Mouse (Mus musculus): ENCODE results near the gene Srsf11. TPM values are rescaled to one million over a fixed set of nuclear protein-coding genes. Genes with fewer than 3 reads are reported as not detected.

Srsf11 gene
- polyA plus RNA-seq, 1 experiment from 2014 or later, result 245 TPM

DNA sequence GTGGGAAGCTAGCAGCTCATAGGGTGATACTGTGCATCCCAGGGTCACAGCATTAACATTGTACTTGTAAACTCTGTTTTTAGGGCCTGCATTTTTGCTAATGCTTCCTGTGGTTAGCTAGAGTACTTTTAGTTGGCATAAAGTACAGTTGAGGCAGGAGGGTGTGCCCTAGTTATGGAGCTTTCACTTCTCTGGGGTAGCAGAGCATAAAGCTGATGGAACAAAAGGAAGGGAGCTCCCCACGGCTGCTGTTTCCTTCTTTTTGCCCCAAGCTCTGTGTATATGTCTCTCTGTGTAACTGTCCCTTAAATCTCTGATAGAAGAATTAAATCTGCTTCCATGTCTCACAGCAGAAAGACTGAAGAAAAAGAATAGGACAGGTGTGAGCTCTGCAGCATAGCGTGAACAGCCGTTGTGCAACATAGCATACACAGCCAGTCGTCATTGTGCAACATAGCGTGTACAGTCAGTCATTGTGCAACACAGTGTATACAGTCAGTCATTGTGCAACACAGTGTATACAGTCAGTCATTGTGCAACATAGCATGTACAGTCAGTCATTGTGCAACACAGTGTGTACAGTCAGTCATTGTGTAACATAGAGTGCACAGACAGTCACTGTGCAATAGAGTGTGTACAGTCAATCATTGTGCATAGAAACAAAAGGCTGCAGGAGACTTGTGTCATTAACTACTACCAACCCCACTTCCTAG, 25.5 kb upstream of the Srsf11 start:
- Histone ChIP-seq H3K4me1 (replicated peaks; ENCODE audit: control insufficient read depth, insufficient read depth, low read length) (no peaks in the 10 kb centered on the region), H3K36me3 (ENCODE audit: control insufficient read depth, insufficient read depth, low read length) (peaks cover 5% of the 10 kb centered on the region), H3K27ac (ENCODE audit: low read length) (no peak overlapping the region), H3K9ac (ENCODE audit: low read length) (no peak overlapping the region), H3K27me3 (ENCODE audit: control insufficient read depth, insufficient read depth, low read depth, low read length) (no peaks in the 10 kb centered on the region), H3K4me2 (ENCODE audit: low read depth, low read length) (no peak overlapping the region), H3K4me3 (ENCODE audit: low read length) (no peak overlapping the region), H3K9me3 (ENCODE audit: control insufficient read depth, low read length) (no peaks in the 10 kb centered on the region)
- WGBS, result 82% methylated on average over 5 of the region's 5 CpGs
- ATAC-seq (ENCODE audit: low read depth), result peak; percentile 47

DNA sequence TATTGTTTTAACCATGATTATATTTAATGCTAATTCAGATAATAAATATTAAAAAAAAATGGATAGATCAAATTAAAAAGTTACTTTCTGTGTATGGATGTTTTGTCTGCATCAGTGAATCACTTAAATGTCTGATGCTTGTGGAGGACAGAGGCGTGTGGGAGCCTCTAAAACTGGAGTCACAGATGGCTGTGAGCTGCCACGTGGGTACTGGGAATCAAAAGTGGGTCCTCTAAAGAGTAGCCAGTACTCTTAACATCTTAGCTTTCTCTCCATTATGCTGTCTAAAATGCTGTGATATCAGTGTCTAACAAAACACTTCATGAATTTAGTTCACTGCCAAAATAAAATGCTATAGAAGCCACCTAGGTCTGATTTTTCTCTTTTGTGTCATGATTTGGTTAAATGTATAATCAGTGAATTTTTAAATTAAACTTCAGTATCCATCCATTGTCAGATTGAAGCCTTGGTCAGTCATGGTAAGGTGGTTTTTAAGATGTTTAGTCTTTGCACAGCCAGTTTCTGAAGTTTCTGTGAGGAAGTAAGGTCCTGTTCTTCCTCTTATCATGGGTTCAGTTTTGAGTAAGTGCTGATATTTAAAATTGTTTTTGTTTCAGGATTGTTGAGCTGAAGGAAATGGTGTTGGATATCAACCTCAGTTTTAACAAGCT, 24.3 kb upstream of the Srsf11 start:
- Histone ChIP-seq H3K4me2 (ENCODE audit: low read depth, low read length) (no peak overlapping the region), H3K4me1 (replicated peaks; ENCODE audit: control insufficient read depth, insufficient read depth, low read length) (no peaks in the 10 kb centered on the region), H3K4me3 (ENCODE audit: low read length) (no peak overlapping the region), H3K9me3 (ENCODE audit: control insufficient read depth, low read length) (no peaks in the 10 kb centered on the region), H3K9ac (ENCODE audit: low read length) (no peak overlapping the region), H3K27ac (ENCODE audit: low read length) (no peak overlapping the region), H3K27me3 (ENCODE audit: control insufficient read depth, insufficient read depth, low read depth, low read length) (no peaks in the 10 kb centered on the region), H3K36me3 (ENCODE audit: control insufficient read depth, insufficient read depth, low read length) (peaks cover 10% of the 10 kb centered on the region)
- no peak for ATAC-seq (ENCODE audit: low read depth)
- WGBS, result 77% methylated on average over 2 of the region's 2 CpGs

DNA sequence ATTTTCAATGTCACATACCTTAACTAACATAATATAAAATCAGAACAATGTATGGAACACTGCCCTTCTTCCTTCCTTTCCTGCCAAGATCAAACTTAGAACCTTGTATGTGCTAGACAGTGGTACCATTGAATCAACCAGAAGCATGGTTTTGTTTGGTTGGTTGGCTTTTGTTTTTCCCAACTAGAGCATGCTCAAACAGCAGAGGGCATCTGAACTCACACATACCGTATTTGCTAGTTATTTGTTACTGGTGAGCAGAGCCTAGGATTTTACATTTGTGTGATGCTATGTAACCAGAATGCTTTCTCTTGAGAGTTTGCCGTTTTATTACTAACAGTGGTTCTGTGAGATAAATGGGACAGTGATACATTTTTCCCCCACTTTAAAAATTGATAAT, 13.1 kb upstream of the Srsf11 start:
- no peaks in the 10 kb centered on the region for H3K27me3 ChIP-seq (ENCODE audit: control insufficient read depth, insufficient read depth, low read depth, low read length)
- no peak overlapping the region for H3K27ac ChIP-seq (ENCODE audit: low read length)
- no peaks in the 10 kb centered on the region for H3K9me3 ChIP-seq (ENCODE audit: control insufficient read depth, low read length)
- ATAC-seq (ENCODE audit: low read depth), result no peak
- H3K4me2 ChIP-seq (ENCODE audit: low read depth, low read length), result no peak overlapping the region
- H3K4me1 ChIP-seq (replicated peaks; ENCODE audit: control insufficient read depth, insufficient read depth, low read length), result no peaks in the 10 kb centered on the region
- H3K9ac ChIP-seq (ENCODE audit: low read length), result no peak overlapping the region
- H3K4me3 ChIP-seq (ENCODE audit: low read length), result no peak overlapping the region
- 86% methylated on average over 2 of the region's 2 CpGs for WGBS
- H3K36me3 ChIP-seq (ENCODE audit: control insufficient read depth, insufficient read depth, low read length), result no peaks in the 10 kb centered on the region

DNA sequence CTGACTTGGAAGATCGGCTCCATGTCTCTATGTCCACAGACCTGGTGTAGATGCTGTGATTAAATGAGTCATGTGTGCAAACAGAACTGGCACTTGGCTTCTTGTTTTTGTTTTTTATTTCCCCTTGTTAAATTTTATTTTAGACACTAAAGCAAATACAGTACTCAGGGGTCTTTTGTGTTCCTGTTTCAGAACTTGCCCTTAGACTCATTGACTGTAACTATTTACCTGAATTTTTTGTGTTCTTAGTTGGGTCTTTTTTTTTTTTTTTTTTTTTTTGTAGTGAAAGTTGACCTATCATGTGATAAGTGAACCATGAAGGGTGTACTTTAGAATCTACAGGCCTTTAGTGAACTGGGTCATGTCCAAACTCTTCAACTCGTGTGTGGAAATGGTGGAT, 4.3 kb upstream of the Srsf11 start:
- H3K36me3 ChIP-seq (ENCODE audit: control insufficient read depth, insufficient read depth, low read length), result no peaks in the 10 kb centered on the region
- peaks cover 7% of the 10 kb centered on the region for H3K4me1 ChIP-seq (replicated peaks; ENCODE audit: control insufficient read depth, insufficient read depth, low read length)
- H3K27me3 ChIP-seq (ENCODE audit: control insufficient read depth, insufficient read depth, low read depth, low read length), result no peaks in the 10 kb centered on the region
- H3K9ac ChIP-seq (ENCODE audit: low read length), result no peak overlapping the region
- H3K4me3 ChIP-seq (ENCODE audit: low read length), result no peak overlapping the region
- no peak overlapping the region for H3K27ac ChIP-seq (ENCODE audit: low read length)
- 68% methylated on average over 2 of the region's 2 CpGs for WGBS
- no peak overlapping the region for H3K4me2 ChIP-seq (ENCODE audit: low read depth, low read length)
- ATAC-seq (ENCODE audit: low read depth), result no peak
- no peaks in the 10 kb centered on the region for H3K9me3 ChIP-seq (ENCODE audit: control insufficient read depth, low read length)

DNA sequence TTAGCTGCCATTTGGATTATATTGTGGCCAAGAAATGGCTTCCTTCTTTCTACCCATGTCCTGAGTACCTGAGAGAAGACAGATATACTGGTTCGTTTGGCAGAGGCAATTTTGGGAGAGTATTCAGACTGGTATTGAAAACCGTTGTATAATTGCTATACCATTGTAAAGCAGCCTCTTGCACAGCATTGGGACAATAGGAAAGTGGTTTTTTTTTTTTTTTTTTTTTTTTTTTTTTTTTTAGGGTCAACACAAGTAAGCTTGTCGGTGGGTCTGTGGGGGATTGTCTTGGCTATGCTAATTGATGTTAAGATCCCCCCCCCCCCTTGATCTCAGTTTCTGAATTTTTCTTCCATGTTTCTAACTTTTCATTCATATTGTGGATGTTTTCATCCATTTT, 1.7 kb upstream of the Srsf11 start:
- 88% methylated on average over 3 of the region's 3 CpGs for WGBS
- H3K27ac ChIP-seq (ENCODE audit: low read length), result no peak overlapping the region
- H3K4me3 ChIP-seq (ENCODE audit: low read length), result no peak overlapping the region
- ATAC-seq (ENCODE audit: low read depth), result no peak
- H3K27me3 ChIP-seq (ENCODE audit: control insufficient read depth, insufficient read depth, low read depth, low read length), result no peaks in the 10 kb centered on the region
- peaks cover 16% of the 10 kb centered on the region for H3K4me1 ChIP-seq (replicated peaks; ENCODE audit: control insufficient read depth, insufficient read depth, low read length)
- no peaks in the 10 kb centered on the region for H3K9me3 ChIP-seq (ENCODE audit: control insufficient read depth, low read length)
- no peak overlapping the region for H3K4me2 ChIP-seq (ENCODE audit: low read depth, low read length)
- H3K36me3 ChIP-seq (ENCODE audit: control insufficient read depth, insufficient read depth, low read length), result no peaks in the 10 kb centered on the region
- H3K9ac ChIP-seq (ENCODE audit: low read length), result no peak overlapping the region

- Histone ChIP-seq H3K9ac (ENCODE audit: low read length) (peak overlapping the region; percentile 97), H3K4me3 (ENCODE audit: low read length) (peak overlapping the region; percentile 97), H3K27ac (ENCODE audit: low read length) (peak overlapping the region; percentile 88), H3K9me3 (ENCODE audit: control insufficient read depth, low read length) (no peaks in the 10 kb centered on the region), H3K4me1 (replicated peaks; ENCODE audit: control insufficient read depth, insufficient read depth, low read length) (peaks cover 21% of the 10 kb centered on the region), H3K4me2 (ENCODE audit: low read depth, low read length) (peak overlapping the region; percentile 77), H3K27me3 (ENCODE audit: control insufficient read depth, insufficient read depth, low read depth, low read length) (no peaks in the 10 kb centered on the region), H3K36me3 (ENCODE audit: control insufficient read depth, insufficient read depth, low read length) (no peaks in the 10 kb centered on the region)
- under 1% methylated on average over 11 of the region's 11 CpGs for WGBS
- ATAC-seq (ENCODE audit: low read depth), result 0 out of 2 replicates have a peak, but pooled peaks have one; percentile 4
Measured at GRCm38 (mm10) chr3:158035866-158036265, 573 bp downstream of the Srsf11 start.

DNA sequence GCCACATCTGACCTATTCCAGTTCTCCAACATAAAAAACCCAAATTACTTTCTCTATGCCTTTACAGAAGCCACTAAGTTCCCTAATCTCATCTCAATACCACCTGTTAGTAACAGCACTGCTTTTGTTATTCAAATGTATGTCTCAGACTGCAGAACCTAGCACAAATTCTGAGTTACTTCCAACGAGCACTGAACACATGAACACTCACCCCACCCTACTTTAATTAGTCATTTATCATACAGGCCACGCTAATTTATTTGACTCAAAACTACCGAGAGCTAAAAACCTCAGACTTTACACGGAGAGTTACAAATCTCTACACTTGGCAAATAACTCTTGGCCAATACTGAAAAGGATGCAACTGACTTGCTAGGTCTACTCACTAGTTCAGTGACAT, 4.3 kb downstream of the Srsf11 start:
- peak overlapping the region; percentile 95 for H3K27ac ChIP-seq (ENCODE audit: low read length)
- H3K9me3 ChIP-seq (ENCODE audit: control insufficient read depth, low read length), result no peaks in the 10 kb centered on the region
- H3K36me3 ChIP-seq (ENCODE audit: control insufficient read depth, insufficient read depth, low read length), result no peaks in the 10 kb centered on the region; the same call in 1 of the 2 replicates
- H3K4me2 ChIP-seq (ENCODE audit: low read depth, low read length), result peak overlapping the region; percentile 80
- peak overlapping the region; percentile 99 for H3K4me3 ChIP-seq (ENCODE audit: low read length)
- 10% methylated on average over 4 of the region's 4 CpGs for WGBS
- no peaks in the 10 kb centered on the region for H3K27me3 ChIP-seq (ENCODE audit: control insufficient read depth, insufficient read depth, low read depth, low read length)
- peak overlapping the region; percentile 99 for H3K9ac ChIP-seq (ENCODE audit: low read length)
- no peak for ATAC-seq (ENCODE audit: low read depth)
- H3K4me1 ChIP-seq (replicated peaks; ENCODE audit: control insufficient read depth, insufficient read depth, low read length), result peaks cover 14% of the 10 kb centered on the region

GRCm38 (mm10) chr3:158031371-158031925, 5.0 kb downstream of the Srsf11 start:
- H3K4me1 ChIP-seq (replicated peaks; ENCODE audit: control insufficient read depth, insufficient read depth, low read length), result peaks cover 14% of the 10 kb centered on the region
- peak; percentile 92 for ATAC-seq (ENCODE audit: low read depth)
- H3K9me3 ChIP-seq (ENCODE audit: control insufficient read depth, low read length), result no peaks in the 10 kb centered on the region
- H3K4me3 ChIP-seq (ENCODE audit: low read length), result peak overlapping the region; percentile 99
- under 1% methylated on average over 56 of the region's 61 CpGs for WGBS
- H3K27me3 ChIP-seq (ENCODE audit: control insufficient read depth, insufficient read depth, low read depth, low read length), result no peaks in the 10 kb centered on the region
- peak overlapping the region; percentile 95 for H3K27ac ChIP-seq (ENCODE audit: low read length)
- H3K9ac ChIP-seq (ENCODE audit: low read length), result peak overlapping the region; percentile 99
- H3K4me2 ChIP-seq (ENCODE audit: low read depth, low read length), result peak overlapping the region; percentile 80
- H3K36me3 ChIP-seq (ENCODE audit: control insufficient read depth, insufficient read depth, low read length), result peaks cover 3% of the 10 kb centered on the region; the same call in 1 of the 2 replicates

- no peak overlapping the region for H3K4me2 ChIP-seq (ENCODE audit: low read depth, low read length)
- H3K36me3 ChIP-seq (ENCODE audit: control insufficient read depth, insufficient read depth, low read length), result peaks cover 30% of the 10 kb centered on the region
- H3K27ac ChIP-seq (ENCODE audit: low read length), result no peak overlapping the region
- WGBS, result 33% methylated on average over 1 of the region's 1 CpGs
- no peaks in the 10 kb centered on the region for H3K27me3 ChIP-seq (ENCODE audit: control insufficient read depth, insufficient read depth, low read depth, low read length)
- no peaks in the 10 kb centered on the region for H3K4me1 ChIP-seq (replicated peaks; ENCODE audit: control insufficient read depth, insufficient read depth, low read length)
- no peak overlapping the region for H3K9ac ChIP-seq (ENCODE audit: low read length)
- ATAC-seq (ENCODE audit: low read depth), result no peak
- H3K4me3 ChIP-seq (ENCODE audit: low read length), result no peak overlapping the region
- no peaks in the 10 kb centered on the region for H3K9me3 ChIP-seq (ENCODE audit: control insufficient read depth, low read length)
Measured at GRCm38 (mm10) chr3:158009762-158010320, 26.6 kb downstream of the Srsf11 start.

Data from lung, embryonic 16.5 days (tissue).